Mouse (Mus musculus): Measurements from ENCODE around the gene Eme2. TPM values are rescaled to one million over a fixed set of nuclear protein-coding genes. Genes with fewer than 3 reads are reported as not detected.

Eme2 gene
- 8.7 TPM for polyA plus RNA-seq (2015; fragmentation: Illumina TruSeq; extraction: RNeasy Lipid Tissue Mini Kit (QIAGEN cat#74804); ENCODE audit: insufficient read depth, low read depth, low replicate concordance)

DNA sequence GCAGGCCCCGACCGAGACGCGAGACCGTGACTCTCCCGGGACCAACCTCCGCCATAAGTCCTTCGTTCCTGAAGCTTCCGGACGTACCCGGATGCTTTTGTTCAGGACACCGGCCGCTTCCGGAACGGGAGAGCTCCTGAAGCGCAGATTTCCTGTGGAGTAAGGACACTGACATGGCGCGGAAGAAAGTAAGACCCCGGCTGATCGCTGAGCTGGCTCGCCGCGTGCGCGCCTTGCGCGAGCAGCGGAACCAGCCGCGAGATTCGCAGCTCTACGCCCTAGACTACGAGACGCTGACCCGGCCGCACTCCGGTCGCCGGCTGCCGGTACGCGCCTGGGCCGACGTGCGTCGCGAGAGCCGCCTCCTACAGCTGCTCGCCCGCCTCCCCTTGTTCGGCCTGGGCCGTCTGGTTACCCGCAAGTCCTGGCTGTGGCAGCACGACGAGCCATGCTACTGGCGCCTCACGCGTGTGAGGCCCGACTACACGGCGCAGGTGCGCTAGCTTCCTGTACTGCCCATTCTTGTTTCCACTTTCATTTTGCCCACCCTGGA, at the start of gene Eme2, which contains the start of gene Mrps34:
TSS of gene Eme2 (minus strand) at position 93 of the 553 bp plus-strand sequence.
TSS of gene Mrps34 (plus strand) at position 122 of the 553 bp plus-strand sequence.

DNA sequence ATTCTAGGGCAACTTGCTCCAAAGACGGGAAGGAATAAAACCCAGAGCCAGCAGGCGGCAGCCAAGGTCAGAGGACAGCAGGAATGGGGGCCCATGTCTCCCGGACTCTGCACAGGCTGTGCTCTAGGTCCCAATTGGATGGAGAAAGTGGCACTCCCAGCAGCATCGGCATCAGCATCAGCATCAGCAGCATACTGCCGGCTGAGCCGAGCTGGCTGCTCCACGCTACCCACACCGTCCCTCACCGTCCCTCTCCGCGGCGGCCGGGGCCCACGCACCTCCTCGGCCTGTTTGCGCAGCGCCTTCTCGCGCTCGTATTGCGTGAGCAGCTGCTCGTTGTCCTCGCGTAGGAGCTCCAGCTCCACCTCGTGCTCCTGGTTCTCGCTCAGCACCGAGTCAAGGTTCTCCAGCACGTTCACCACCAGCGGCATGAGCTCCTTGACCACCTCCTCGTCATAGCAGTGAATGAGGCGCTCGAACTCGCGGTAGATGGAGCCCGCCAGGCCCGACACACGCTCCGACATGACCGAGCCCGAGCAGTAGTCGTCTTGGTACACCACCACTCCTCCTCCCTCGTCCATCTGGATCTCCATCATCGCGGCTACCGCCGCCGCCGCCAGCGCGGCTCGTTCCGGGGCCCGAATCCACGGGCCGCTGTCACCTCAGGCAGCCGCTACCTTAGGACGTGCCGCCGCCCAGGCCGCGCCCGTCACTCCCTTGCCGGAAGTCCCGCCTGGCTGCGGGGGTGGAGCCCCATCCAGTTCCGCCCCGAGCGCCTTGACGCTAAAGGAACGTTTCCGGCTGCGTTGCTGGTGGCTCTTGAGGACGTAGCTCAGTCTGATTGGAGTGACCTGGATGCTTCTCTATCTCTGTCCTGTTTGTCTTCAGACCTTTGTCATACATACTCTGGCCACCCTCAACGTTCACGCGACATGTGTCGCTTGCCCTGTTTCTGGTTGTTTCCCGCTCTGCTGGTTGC, 41.7 kb upstream of the Eme2 start, which contains the start of gene Mapk8ip3:
TSS of gene Mapk8ip3 (minus strand) at position 719 of the 979 bp plus-strand sequence.

DNA sequence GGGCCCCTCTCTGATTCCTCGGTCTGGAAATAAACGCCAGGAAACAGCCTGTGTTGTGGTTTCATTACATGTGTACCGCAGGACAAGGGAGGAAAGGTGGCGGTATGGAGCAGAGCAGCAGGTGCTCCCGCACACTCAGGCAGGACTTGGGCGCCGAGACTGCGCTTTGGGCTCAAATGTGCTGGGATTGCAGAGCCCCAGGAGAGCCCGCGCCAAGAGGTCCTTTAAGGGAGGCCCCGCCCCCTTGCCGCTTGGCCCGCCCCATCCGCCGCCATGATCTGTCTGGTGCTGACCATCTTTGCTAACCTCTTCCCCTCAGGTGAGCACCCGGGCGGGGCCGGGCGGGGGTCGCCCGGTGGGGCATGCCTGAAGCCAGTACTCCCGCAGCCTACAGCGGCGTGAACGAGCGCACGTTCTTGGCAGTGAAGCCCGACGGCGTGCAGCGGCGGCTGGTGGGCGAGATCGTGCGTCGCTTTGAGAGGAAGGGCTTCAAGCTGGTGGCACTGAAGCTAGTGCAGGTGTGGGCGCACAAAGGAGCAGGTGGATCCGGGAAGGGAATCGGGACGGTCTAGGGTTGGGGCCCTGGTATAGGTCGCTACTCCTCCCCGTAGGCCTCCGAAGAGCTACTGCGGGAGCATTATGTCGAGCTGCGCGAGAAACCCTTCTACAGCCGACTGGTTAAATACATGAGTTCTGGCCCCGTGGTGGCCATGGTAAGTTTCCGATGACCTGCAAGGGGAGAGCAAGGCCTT, 1.5 kb upstream of the Eme2 start, which contains the start of gene Nme3:
TSS of gene Nme3 (plus strand) at position 260 of the 752 bp plus-strand sequence.

DNA sequence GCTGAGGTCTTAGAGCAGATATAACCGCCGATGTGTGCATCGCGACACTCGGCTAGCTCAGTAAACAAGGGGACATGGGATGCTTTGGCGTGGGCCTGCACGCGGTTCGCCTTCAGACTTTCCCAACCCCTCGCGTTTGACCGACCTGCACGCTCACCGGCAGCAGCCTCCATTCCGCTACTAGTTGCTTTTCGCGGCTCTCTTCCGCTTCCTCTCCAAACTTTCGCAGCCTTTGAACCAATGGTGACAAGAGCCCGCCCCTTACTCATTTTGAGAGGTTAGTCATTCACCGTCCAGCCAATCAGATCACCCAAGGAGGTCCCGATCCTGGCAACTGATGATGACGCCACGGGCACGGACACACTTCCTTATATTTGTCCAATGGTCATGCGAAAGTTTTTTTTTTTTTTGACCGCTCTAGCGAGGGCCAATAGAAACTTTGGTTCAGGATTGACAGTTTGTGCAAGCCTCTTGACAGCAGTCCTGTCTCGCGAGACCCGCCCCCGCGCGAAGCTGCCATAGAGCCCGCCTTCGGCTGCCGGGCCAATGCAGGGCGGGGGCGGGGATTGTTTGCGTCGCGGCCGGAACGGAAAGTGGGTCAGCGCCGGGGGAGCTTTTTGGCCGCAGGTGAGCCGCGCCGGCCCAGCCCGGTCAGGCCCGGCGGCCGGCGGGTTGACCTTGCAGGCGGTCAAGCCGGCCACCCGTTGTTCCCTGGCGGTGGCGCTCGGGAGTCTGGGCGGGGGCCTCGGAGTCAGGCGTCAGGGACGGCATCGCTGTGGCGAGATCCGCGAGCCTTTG, 8.6 kb downstream of the Eme2 start, which contains the start of the genes Nubp2 and Spsb3:
TSS of gene Nubp2 (minus strand) at position 216 of the 798 bp plus-strand sequence.
TSS of gene Spsb3 (plus strand) at position 510 of the 798 bp plus-strand sequence.

DNA sequence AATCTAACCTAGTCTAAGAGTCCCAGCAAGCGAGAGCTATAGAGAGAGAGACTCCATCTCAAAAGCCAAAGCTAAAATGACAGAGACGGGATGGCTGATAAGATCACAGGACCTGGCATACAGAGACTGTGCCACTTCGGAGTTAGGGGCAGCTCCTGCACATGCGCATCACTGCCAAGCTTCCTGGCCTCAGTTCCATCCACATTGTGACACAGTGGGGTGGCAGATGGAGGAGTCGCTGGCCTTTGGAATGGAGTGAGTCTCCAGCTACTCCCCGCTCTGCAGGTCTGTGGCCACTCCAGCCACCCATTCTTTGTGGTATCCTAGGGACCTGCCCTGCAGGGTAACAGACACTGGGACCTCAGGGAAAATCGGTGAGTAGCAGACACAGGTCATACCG, 29.1 kb downstream of the Eme2 start, which contains the start of gene Igfals:
TSS of gene Igfals (plus strand) at position 222 of the 400 bp plus-strand sequence.

DNA sequence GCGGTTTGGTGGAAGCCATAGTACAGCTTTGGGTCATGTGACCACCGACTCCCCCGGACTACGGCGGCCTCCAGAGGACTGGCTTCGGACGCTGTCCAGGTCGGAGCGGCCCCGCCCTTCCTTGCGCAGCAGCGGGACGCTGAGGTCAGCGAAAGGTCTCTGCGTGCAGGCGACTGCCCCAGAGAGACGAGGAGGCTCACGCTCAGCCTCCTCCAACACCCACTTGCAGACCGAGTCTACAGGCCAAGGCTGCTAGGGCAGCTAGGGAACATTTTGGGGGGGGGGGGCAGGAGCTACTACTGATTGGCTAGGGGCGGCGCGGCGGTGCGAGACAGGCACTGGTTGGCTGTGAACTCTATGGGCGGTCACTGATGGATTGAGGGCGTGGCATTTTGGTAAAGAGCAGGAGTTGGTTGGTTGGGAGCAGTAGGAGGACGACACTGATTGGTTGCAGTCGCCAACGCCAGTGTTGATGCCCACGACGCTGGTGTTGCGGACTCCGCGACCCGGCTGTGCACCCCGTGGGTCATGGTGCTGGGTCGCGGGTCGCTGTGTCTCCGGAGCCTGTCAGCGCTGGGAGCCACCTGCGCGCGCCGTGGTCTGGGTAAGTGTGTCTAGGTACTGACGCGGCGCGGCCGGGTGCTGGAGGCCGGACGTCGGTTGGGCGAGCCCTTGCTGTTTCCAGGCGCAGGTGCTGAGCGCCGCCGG, 44.7 kb downstream of the Eme2 start, which contains the start of gene Fahd1:
TSS of gene Fahd1 (minus strand) at position 300 of the 708 bp plus-strand sequence.

DNA sequence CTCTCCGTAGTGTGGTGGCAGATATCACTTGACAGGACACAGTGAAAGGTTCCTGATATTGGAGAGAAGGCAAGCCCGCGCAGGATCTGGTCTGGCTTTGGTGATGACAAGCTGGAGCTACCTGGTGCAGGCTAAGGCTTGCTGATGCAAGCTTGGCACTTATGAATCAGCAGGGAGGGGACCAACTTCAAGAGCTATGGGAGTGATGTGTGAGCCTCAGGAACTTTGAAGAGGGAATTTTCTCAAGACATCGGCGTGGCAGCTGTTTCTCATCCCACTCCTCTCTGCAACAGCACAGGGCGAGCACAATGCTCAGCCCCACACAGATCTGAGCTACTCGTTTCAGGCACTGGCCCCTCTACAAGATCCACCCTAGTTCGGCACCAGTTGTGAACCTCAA, 55.0 kb downstream of the Eme2 start, which contains the start of gene Hagh:
TSS of gene Hagh (plus strand) at position 302 of the 400 bp plus-strand sequence.

Other genes with a start within 250 kb of the Eme2 start
- 48.3 TPM for gene Slc9a3r2, start 244.8 kb downstream of the Eme2 start, polyA plus RNA-seq (2015; fragmentation: Illumina TruSeq; extraction: RNeasy Lipid Tissue Mini Kit (QIAGEN cat#74804); ENCODE audit: insufficient read depth, low read depth, low replicate concordance)
- 1.6 TPM for gene Npw, start 236.6 kb downstream of the Eme2 start, polyA plus RNA-seq (2015; fragmentation: Illumina TruSeq; extraction: RNeasy Lipid Tissue Mini Kit (QIAGEN cat#74804); ENCODE audit: insufficient read depth, low read depth, low replicate concordance)
- 21.6 TPM for gene Zfp598, start 225.4 kb downstream of the Eme2 start, polyA plus RNA-seq (2015; fragmentation: Illumina TruSeq; extraction: RNeasy Lipid Tissue Mini Kit (QIAGEN cat#74804); ENCODE audit: insufficient read depth, low read depth, low replicate concordance)
- 0.44 TPM for gene Syngr3, start 205.1 kb downstream of the Eme2 start, polyA plus RNA-seq (2015; fragmentation: Illumina TruSeq; extraction: RNeasy Lipid Tissue Mini Kit (QIAGEN cat#74804); ENCODE audit: insufficient read depth, low read depth, low replicate concordance)
- 10.7 TPM for gene Gfer, start 198.9 kb downstream of the Eme2 start, polyA plus RNA-seq (2015; fragmentation: Illumina TruSeq; extraction: RNeasy Lipid Tissue Mini Kit (QIAGEN cat#74804); ENCODE audit: insufficient read depth, low read depth, low replicate concordance)
- gene Noxo1, start 198.9 kb downstream of the Eme2 start, polyA plus RNA-seq (2015; fragmentation: Illumina TruSeq; extraction: RNeasy Lipid Tissue Mini Kit (QIAGEN cat#74804); ENCODE audit: insufficient read depth, low read depth, low replicate concordance): 1.6 TPM
- gene Tbl3, start 187.4 kb downstream of the Eme2 start, polyA plus RNA-seq (2015; fragmentation: Illumina TruSeq; extraction: RNeasy Lipid Tissue Mini Kit (QIAGEN cat#74804); ENCODE audit: insufficient read depth, low read depth, low replicate concordance): 6.0 TPM
- not detected for gene Rnf151, start 177.0 kb downstream of the Eme2 start, polyA plus RNA-seq (2015; fragmentation: Illumina TruSeq; extraction: RNeasy Lipid Tissue Mini Kit (QIAGEN cat#74804); ENCODE audit: insufficient read depth, low read depth, low replicate concordance)
- 538 TPM for gene Rps2, start 177.0 kb downstream of the Eme2 start, polyA plus RNA-seq (2015; fragmentation: Illumina TruSeq; extraction: RNeasy Lipid Tissue Mini Kit (QIAGEN cat#74804); ENCODE audit: insufficient read depth, low read depth, low replicate concordance)
- gene Ndufb10, start 170.6 kb downstream of the Eme2 start, polyA plus RNA-seq (2015; fragmentation: Illumina TruSeq; extraction: RNeasy Lipid Tissue Mini Kit (QIAGEN cat#74804); ENCODE audit: insufficient read depth, low read depth, low replicate concordance): 66.2 TPM
- gene Rpl3l, start 167.3 kb downstream of the Eme2 start, polyA plus RNA-seq (2015; fragmentation: Illumina TruSeq; extraction: RNeasy Lipid Tissue Mini Kit (QIAGEN cat#74804); ENCODE audit: insufficient read depth, low read depth, low replicate concordance): not detected
- gene Msrb1, start 158.4 kb downstream of the Eme2 start, polyA plus RNA-seq (2015; fragmentation: Illumina TruSeq; extraction: RNeasy Lipid Tissue Mini Kit (QIAGEN cat#74804); ENCODE audit: insufficient read depth, low read depth, low replicate concordance): 68.8 TPM
- 1.0 TPM for gene Hs3st6, start 142.1 kb downstream of the Eme2 start, polyA plus RNA-seq (2015; fragmentation: Illumina TruSeq; extraction: RNeasy Lipid Tissue Mini Kit (QIAGEN cat#74804); ENCODE audit: insufficient read depth, low read depth, low replicate concordance)
- gene Meiob, start 90.8 kb downstream of the Eme2 start, polyA plus RNA-seq (2015; fragmentation: Illumina TruSeq; extraction: RNeasy Lipid Tissue Mini Kit (QIAGEN cat#74804); ENCODE audit: insufficient read depth, low read depth, low replicate concordance): not detected
- gene Hagh, start 54.9 kb downstream of the Eme2 start, polyA plus RNA-seq (2015; fragmentation: Illumina TruSeq; extraction: RNeasy Lipid Tissue Mini Kit (QIAGEN cat#74804); ENCODE audit: insufficient read depth, low read depth, low replicate concordance): 23.1 TPM
- 3.8 TPM for gene Fahd1, start 44.7 kb downstream of the Eme2 start, polyA plus RNA-seq (2015; fragmentation: Illumina TruSeq; extraction: RNeasy Lipid Tissue Mini Kit (QIAGEN cat#74804); ENCODE audit: insufficient read depth, low read depth, low replicate concordance)
- gene Igfals, start 29.1 kb downstream of the Eme2 start, polyA plus RNA-seq (2015; fragmentation: Illumina TruSeq; extraction: RNeasy Lipid Tissue Mini Kit (QIAGEN cat#74804); ENCODE audit: insufficient read depth, low read depth, low replicate concordance): 3.4 TPM
- gene Nubp2, start 8.7 kb downstream of the Eme2 start, polyA plus RNA-seq (2015; fragmentation: Illumina TruSeq; extraction: RNeasy Lipid Tissue Mini Kit (QIAGEN cat#74804); ENCODE audit: insufficient read depth, low read depth, low replicate concordance): 8.6 TPM
- 7.3 TPM for gene Spsb3, start 8.4 kb downstream of the Eme2 start, polyA plus RNA-seq (2015; fragmentation: Illumina TruSeq; extraction: RNeasy Lipid Tissue Mini Kit (QIAGEN cat#74804); ENCODE audit: insufficient read depth, low read depth, low replicate concordance)
- 13.1 TPM for gene Mrps34, start within 50 bp of the Eme2 start, polyA plus RNA-seq (2015; fragmentation: Illumina TruSeq; extraction: RNeasy Lipid Tissue Mini Kit (QIAGEN cat#74804); ENCODE audit: insufficient read depth, low read depth, low replicate concordance)
- 3.3 TPM for gene Nme3, start 1.4 kb upstream of the Eme2 start, polyA plus RNA-seq (2015; fragmentation: Illumina TruSeq; extraction: RNeasy Lipid Tissue Mini Kit (QIAGEN cat#74804); ENCODE audit: insufficient read depth, low read depth, low replicate concordance)
- gene Mapk8ip3, start 41.9 kb upstream of the Eme2 start, polyA plus RNA-seq (2015; fragmentation: Illumina TruSeq; extraction: RNeasy Lipid Tissue Mini Kit (QIAGEN cat#74804); ENCODE audit: insufficient read depth, low read depth, low replicate concordance): 42.5 TPM
- gene Jpt2, start 65.6 kb upstream of the Eme2 start, polyA plus RNA-seq (2015; fragmentation: Illumina TruSeq; extraction: RNeasy Lipid Tissue Mini Kit (QIAGEN cat#74804); ENCODE audit: insufficient read depth, low read depth, low replicate concordance): 9.4 TPM
- 3.4 TPM for gene Cramp1l, start 120.7 kb upstream of the Eme2 start, polyA plus RNA-seq (2015; fragmentation: Illumina TruSeq; extraction: RNeasy Lipid Tissue Mini Kit (QIAGEN cat#74804); ENCODE audit: insufficient read depth, low read depth, low replicate concordance)
- gene Ift140, start 121.0 kb upstream of the Eme2 start, polyA plus RNA-seq (2015; fragmentation: Illumina TruSeq; extraction: RNeasy Lipid Tissue Mini Kit (QIAGEN cat#74804); ENCODE audit: insufficient read depth, low read depth, low replicate concordance): 2.6 TPM
- 28.7 TPM for gene Tmem204, start 188.5 kb upstream of the Eme2 start, polyA plus RNA-seq (2015; fragmentation: Illumina TruSeq; extraction: RNeasy Lipid Tissue Mini Kit (QIAGEN cat#74804); ENCODE audit: insufficient read depth, low read depth, low replicate concordance)
- 14.3 TPM for gene Telo2, start 220.9 kb upstream of the Eme2 start, polyA plus RNA-seq (2015; fragmentation: Illumina TruSeq; extraction: RNeasy Lipid Tissue Mini Kit (QIAGEN cat#74804); ENCODE audit: insufficient read depth, low read depth, low replicate concordance)
- not detected for gene Ptx4, start 225.7 kb upstream of the Eme2 start, polyA plus RNA-seq (2015; fragmentation: Illumina TruSeq; extraction: RNeasy Lipid Tissue Mini Kit (QIAGEN cat#74804); ENCODE audit: insufficient read depth, low read depth, low replicate concordance)
- gene Clcn7, start 238.3 kb upstream of the Eme2 start, polyA plus RNA-seq (2015; fragmentation: Illumina TruSeq; extraction: RNeasy Lipid Tissue Mini Kit (QIAGEN cat#74804); ENCODE audit: insufficient read depth, low read depth, low replicate concordance): 7.1 TPM